Mouse (Mus musculus) MEL (cell line): Measurements from ENCODE around the gene Stard7.

Experiments
- CTCF ChIP-seq, 3 experiments: IDR thresholded peaks in 2 of 3; conservative IDR thresholded peaks in 1 of 3; 2 replicates each; pipeline ENCODE4 v1.5.1; 2011 to 2012; ENCODE audit warnings: low read length in 3 of 3, low read depth in 2 of 3, mild to moderate bottlenecking in 2 of 3, improper control_type of control experiment in 1 of 3, inconsistent platforms in 1 of 3, mixed read lengths in 1 of 3, moderate library complexity in 1 of 3; ENCODE audit not compliant: control insufficient read depth in 1 of 3, insufficient read depth in 1 of 3, poor library complexity in 1 of 3, severe bottlenecking in 1 of 3
- HCFC1 ChIP-seq: IDR thresholded peaks from 2 replicates; pipeline ENCODE4 v1.6.1; 2012; ENCODE audit warnings: low read depth, mild to moderate bottlenecking, inconsistent platforms, low read length, improper control_type of control experiment, moderate library complexity
- MAX ChIP-seq: IDR thresholded peaks from 2 replicates; pipeline ENCODE4 v1.6.1; 2011; ENCODE audit warnings: low read length, improper control_type of control experiment
- MEF2A ChIP-seq: IDR thresholded peaks from 2 replicates; pipeline ENCODE4 v1.6.1; 2014; ENCODE audit warnings: low read depth, mild to moderate bottlenecking, inconsistent platforms, low read length, improper control_type of control experiment; ENCODE audit not compliant: poor library complexity, insufficient replicate concordance, severe bottlenecking; ENCODE audit errors: extremely low read depth
- MYC ChIP-seq: IDR thresholded peaks from 2 replicates; pipeline ENCODE4 v1.6.1; 2011; ENCODE audit warnings: low read depth, mild to moderate bottlenecking, low read length, improper control_type of control experiment, moderate library complexity
- NRF1 ChIP-seq: IDR thresholded peaks from 2 replicates; pipeline ENCODE4 v1.6.1; 2014; ENCODE audit warnings: low read depth, mild to moderate bottlenecking, inconsistent platforms, low read length, improper control_type of control experiment, moderate library complexity; ENCODE audit not compliant: poor library complexity, insufficient read depth, severe bottlenecking
- POLR2A ChIP-seq, 2 experiments: IDR thresholded peaks; 2 replicates each; pipeline ENCODE4 v1.6.1; 2011 to 2012; ENCODE audit warnings: low read length in 2 of 2, mild to moderate bottlenecking in 2 of 2, control low read depth in 1 of 2, improper control_type of control experiment in 1 of 2, low read depth in 1 of 2, moderate library complexity in 1 of 2; ENCODE audit not compliant: control insufficient read depth in 1 of 2, insufficient read depth in 1 of 2, poor library complexity in 1 of 2
- RAD21 ChIP-seq: IDR thresholded peaks from 2 replicates; pipeline ENCODE4 v1.6.1; 2011; ENCODE audit warnings: mild to moderate bottlenecking, low read depth, low read length, improper control_type of control experiment
- SIN3A ChIP-seq: IDR thresholded peaks from 2 replicates; pipeline ENCODE4 v1.6.1; 2012; ENCODE audit warnings: low read length, improper control_type of control experiment, inconsistent platforms
- TAL1 ChIP-seq: IDR thresholded peaks from 2 replicates; pipeline ENCODE4 v1.6.1; 2012; ENCODE audit warnings: mild to moderate bottlenecking, inconsistent platforms, low read length, moderate library complexity, mixed read lengths
- USF1 ChIP-seq: IDR thresholded peaks from 2 replicates; pipeline ENCODE4 v1.6.1; 2014; ENCODE audit warnings: low read depth, mild to moderate bottlenecking, inconsistent platforms, low read length, improper control_type of control experiment, moderate library complexity
- USF2 ChIP-seq, 2 experiments: IDR thresholded peaks; 2 replicates each; pipeline ENCODE4 v1.6.1; 2011 to 2012; ENCODE audit warnings: improper control_type of control experiment in 2 of 2, low read length in 2 of 2, borderline replicate concordance in 1 of 2, inconsistent platforms in 1 of 2, low read depth in 1 of 2, mild to moderate bottlenecking in 1 of 2; ENCODE audit not compliant: insufficient read depth in 1 of 2
- ZNF384 ChIP-seq: IDR thresholded peaks from 2 replicates; pipeline ENCODE4 v1.6.1; 2012; ENCODE audit warnings: low read depth, mild to moderate bottlenecking, inconsistent platforms, low read length, improper control_type of control experiment

- no peak for TF ChIP-seq CTCF (IDR thresholded peaks at IDR 0.05 in 2 of 3, conservative IDR thresholded peaks at IDR 0.05 in 1 of 3; ENCODE audit: control insufficient read depth in 1 of 3, insufficient read depth in 1 of 3, low read depth in 2 of 3, low read length in 3 of 3, poor library complexity in 1 of 3, severe bottlenecking in 1 of 3)
- no peak for TF ChIP-seq RAD21
- TF ChIP-seq NRF1 = no peak
- TF ChIP-seq POLR2A (IDR thresholded peaks at IDR 0.05; ENCODE audit: control insufficient read depth in 1 of 2, insufficient read depth in 1 of 2, low read depth in 1 of 2, low read length in 2 of 2, poor library complexity in 1 of 2) = no peak
- no peak for TF ChIP-seq ZNF384
- no peak for TF ChIP-seq MAX
- TF ChIP-seq TAL1 = no peak
- TF ChIP-seq USF2 (IDR thresholded peaks at IDR 0.05; ENCODE audit: borderline replicate concordance in 1 of 2, insufficient read depth in 1 of 2, low read depth in 1 of 2, low read length in 2 of 2) = no peak
- TF ChIP-seq MYC = no peak
- no peak for TF ChIP-seq SIN3A
- TF ChIP-seq MEF2A = no peak
- TF ChIP-seq USF1 = no peak
- TF ChIP-seq HCFC1 = no peak
These were observed 53.6 kb downstream of the Stard7 start for GRCm38 (mm10) chr2:127323667-127324066.
